Mouse (Mus musculus): ENCODE results near the gene Gdf15. TPM values are rescaled to one million over a fixed set of nuclear protein-coding genes. Genes with fewer than 3 reads are reported as not detected.

Gene Gdf15
- total RNA-seq, 2 experiments from 2014 or later = not detected

DNA sequence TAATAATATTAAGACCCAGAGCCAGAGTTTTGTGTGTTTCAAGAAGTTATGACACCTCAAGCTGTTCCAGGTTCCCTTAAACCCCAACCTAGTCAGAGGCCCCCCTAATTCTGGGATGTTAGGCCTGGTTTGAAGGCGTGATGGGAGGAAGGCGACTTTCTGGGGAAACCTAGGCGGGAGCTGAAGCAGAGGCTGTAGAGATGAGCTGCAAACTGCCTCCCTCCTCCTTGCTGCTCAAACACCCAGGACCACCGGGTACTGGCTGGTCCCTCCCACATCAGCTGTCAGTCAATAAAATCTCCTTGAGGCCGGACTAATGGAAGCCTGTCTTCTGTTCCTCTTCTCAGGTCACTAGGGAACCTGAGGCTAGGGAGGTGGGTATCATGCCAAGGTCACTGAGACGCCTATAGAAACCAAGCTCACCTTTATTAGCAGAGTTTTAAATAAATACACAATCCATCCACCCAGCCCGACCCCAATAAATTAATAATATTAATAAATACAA, 3.2 kb downstream of the Gdf15 start:
- no peak for DNase-seq

DNA sequence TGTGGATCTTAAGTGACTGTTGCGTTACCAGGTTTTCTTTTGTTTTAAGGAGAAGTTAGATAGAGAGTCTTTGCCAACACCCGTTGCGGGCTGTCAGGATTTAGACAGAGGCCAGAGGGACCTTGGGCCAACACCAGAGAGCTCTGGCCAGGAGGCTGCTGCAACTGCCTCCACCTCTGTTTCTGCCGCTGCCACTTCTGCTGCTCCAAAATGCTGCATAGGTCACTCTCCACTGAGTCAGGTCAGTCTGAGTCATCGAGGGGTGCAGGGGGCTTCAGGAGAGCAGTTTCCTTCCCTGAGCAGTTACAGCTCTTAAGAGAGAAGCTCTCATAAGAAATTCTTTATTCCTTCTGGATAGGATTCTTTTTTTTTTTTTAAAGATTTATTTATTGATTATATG, 5.2 kb downstream of the Gdf15 start:
- DNase-seq = no peak

DNA sequence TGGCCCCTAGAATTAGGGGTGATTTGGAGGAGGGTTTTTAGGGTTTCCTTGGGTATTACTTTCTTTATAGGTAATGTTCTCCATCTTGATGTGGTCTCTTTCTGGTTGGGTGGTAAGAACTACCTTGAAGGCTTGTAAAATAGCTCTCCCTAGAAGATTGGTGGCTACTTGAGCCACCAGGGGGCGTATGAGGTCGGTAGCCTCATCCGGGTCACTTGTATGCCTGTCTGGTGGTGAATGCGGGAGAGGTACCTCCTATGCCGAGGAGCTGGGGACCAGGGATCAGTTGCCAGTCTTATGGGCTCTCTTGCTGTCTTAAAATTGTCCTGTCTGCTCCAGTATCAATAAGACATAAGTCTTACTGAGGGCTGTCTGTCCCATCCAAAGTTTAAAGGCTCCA, 7.2 kb downstream of the Gdf15 start:
- DNase-seq = peak; percentile 72

DNA sequence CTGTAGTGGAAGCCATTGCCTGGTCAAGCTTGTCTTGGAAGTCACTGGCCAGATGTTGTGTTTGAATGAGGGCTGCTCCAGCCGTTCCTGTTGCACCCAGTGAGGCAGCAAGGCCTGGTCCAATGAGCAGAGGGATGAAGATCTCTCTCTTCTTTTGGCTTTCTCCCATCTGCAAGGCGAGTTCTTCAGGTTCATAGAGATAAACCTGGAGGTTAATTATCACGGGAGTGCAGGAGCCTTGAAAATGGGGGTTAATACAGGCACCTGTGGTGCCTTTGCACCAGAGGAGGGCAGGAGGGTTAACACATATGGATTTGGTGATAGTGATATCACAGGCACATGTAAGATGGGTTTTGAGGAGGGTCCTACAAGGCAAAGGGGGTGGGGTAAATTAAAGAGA, 10.0 kb downstream of the Gdf15 start:
- no peak for DNase-seq

DNA sequence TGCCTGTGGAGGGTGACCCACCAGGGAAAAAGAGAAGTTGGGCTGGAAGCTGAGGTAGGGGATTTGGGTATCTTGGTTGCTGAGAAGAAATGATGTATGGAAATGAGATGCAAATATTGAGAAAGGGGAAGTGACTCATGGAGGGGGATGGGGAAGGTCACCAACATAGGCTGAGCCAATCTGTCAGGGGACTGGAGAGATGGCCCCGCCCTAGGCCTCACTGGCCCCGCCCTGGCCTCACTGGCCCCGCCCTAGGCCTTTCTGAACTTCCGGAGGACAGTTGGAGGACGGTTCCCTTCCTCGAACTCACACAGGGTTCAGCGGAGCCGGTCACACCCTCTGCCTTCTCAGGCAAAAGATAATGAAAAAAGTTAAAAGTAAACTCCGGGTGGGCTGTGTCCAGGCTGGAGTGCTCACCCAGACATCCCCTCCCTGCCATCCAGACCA, 13.3 kb downstream of the Gdf15 start:
- no peak for DNase-seq

DNA sequence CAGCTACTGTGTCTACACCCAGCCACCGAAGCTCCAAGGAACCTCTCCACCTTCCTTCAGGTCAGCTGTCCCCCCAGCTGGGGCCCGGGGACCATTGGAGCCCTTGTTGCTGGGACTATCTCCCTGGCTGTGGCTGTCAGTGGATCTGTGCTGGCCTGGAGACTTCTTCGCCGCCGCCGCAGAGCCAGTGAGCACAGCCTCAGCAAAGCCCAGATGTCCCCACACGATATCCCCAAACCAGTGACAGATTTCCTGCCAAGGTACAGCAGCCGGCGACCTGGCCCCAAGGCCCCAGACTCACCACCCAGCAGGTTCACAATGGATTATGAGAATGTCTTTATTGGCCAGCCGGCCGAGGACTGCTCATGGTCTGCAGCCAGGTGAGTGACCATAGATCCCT, 14.3 kb downstream of the Gdf15 start:
- no peak for DNase-seq

DNA sequence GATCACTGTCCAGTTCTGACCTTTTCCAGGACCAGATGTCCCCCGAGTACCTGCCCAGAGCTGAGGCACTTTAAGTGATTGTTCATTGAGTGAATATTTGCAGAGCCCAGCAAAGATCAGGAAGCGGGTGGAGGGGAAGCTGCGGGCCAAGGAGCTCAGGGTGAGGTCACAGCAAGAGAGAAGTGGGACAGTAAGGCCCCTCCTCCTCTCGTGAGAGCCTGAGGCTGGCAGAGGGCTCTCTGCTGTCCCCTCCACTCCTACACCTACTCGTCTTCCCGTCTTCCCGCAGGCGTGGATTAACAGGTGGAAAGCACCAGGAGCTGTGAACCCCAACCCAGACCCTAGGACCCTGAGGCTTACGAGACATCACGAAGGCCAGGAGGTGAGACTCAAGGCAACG, 15.6 kb downstream of the Gdf15 start:
- DNase-seq = no peak

DNA sequence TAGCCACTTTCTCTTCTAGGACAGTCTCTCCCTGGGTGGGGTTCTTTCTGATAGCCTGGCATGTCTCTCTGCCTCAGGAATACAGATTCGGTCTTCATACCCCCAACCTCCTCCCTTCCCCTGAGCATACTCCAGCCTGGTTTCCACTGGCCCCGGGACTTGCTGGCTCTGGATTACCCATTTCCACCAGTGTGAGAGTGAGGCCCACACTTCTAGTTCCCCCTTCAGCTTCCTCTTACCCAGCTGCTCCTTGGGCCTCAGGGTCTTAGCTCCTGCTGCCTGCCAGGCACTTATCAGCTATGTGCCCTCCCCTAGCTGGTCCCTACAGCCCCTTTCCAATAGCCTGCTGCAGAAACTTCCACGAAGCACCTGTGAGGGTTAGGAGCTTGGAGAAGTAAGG, 16.4 kb downstream of the Gdf15 start, which contains the start of gene Lrrc25:
Gene Lrrc25, plus strand, starts transcription at position 262 of the 400 bp plus-strand sequence.
- DNase-seq = no peak

DNA sequence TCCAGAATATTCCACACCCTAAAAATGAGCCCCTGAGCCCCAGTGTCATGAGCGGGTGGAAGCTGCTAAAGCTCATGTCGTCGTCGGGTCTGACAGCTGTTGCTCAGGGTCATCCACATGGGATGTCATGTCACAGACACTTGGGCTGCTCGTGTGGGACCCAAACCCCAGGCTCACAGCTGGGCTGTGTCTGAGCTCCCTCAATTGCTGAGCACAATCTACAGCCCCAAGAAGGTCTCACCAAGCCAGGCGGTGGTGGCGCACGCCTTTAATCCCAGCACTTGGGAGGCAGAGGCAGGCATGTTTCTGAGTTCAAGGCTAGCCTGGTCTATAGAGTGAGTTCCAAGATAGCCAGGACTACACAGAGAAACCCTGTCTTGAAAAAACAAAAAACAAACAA, 17.0 kb downstream of the Gdf15 start:
- no peak for DNase-seq

DNA sequence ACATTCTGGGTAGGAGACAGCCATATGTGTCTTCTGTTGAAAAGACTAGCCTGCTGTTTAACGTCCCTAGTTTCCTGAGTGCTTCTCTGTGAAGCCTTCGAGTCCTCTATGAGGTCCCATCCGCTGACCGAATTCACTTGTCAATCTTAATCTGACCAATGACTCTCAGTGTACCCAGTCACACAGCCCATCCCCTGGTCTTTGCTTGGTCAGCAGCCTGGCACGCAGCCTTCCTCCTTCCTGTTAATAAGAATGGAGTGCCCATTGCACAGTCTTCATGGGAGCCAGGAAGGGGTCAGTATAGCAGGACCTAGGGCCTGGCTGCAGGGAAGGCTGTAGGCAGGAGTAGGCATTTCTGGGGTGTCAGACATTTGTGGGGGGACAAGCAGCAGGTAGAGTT, 17.8 kb downstream of the Gdf15 start:
- no peak for DNase-seq

DNA sequence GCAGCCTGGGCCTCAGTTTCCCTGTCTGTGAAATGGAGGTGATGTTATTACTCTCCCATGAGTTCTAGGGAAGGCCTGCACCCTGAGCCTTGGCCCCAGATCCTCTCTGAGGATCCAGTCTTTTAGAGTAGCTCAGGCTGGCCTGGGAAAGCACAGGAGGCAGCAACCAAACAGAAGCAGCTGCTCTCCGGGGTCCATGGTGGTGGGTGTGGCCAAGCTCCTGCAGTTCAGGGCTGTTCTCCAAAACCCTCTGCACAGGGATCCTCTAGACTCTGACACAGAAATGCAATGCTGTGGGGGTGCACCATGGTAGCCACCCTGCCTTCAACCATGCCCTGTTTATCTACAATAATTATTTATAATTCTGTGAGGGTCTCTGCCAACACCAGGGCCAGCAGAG, 18.5 kb downstream of the Gdf15 start:
- no peak for DNase-seq

DNA sequence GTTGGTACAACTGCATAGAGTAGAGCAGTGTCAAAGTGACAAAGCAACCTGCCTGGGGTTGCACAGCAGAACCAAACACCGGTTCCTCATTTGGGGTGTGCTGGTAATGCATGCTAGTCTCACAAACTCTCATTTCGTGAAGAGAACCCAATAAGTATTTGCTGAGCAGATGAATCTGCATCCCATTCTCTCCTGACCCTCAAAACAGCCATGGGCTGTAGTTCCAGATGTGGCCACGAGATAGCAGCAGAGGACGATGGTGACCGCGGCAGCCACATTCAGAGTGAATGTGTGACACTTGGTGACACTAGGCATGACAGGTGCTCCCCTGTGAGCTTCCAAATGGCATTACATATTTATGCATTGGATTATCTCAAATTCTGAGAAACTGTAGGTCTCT, 20.4 kb downstream of the Gdf15 start:
- peak; percentile 87 for DNase-seq

DNA sequence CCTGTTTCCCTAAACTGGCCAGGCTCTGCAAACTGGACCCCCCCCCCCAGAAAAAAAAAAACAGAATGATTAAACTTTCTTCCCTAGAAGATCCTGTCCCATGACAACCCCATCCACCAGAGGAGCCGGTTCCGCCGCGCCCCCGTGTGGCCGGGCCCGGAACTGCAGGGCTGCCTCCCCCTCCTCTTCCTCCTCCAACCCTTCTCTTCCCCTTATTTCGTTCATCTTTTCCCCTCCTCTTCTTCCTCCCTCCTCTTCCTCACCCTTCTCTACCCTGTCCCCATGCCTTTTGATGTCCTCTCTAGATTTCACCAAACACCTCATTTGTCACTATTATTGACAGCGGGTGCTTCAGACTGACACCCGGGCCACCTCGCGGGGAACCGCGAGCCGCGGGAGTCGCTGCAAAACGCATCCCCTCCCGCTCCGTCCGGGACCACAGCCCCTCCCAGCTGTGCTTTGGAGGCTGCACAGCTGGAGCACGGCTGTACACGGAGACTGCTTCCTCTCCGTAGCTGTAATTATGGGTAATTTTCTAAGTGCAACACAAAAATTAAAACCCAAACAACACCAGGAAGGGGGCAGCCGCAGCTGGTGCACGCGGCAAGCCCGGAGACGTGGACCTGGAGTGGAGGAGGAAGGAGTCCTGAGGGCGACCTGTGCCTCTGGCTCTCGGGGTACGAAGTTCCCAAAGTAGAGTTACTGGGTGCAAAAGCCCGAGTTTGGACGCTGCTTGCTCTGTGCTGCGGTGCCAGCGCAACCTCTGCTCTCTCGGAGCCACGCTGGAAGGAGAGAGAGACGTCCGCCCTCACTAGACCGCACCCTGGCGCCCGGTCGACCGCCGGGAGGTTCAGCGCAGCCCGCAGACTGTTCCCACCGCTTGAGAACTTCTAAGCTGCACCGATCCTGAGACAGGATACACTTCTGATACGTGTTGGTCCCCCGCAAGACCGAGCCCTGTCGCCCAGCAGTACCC, 21.2 kb downstream of the Gdf15 start:
- peak; percentile 94 for DNase-seq

DNA sequence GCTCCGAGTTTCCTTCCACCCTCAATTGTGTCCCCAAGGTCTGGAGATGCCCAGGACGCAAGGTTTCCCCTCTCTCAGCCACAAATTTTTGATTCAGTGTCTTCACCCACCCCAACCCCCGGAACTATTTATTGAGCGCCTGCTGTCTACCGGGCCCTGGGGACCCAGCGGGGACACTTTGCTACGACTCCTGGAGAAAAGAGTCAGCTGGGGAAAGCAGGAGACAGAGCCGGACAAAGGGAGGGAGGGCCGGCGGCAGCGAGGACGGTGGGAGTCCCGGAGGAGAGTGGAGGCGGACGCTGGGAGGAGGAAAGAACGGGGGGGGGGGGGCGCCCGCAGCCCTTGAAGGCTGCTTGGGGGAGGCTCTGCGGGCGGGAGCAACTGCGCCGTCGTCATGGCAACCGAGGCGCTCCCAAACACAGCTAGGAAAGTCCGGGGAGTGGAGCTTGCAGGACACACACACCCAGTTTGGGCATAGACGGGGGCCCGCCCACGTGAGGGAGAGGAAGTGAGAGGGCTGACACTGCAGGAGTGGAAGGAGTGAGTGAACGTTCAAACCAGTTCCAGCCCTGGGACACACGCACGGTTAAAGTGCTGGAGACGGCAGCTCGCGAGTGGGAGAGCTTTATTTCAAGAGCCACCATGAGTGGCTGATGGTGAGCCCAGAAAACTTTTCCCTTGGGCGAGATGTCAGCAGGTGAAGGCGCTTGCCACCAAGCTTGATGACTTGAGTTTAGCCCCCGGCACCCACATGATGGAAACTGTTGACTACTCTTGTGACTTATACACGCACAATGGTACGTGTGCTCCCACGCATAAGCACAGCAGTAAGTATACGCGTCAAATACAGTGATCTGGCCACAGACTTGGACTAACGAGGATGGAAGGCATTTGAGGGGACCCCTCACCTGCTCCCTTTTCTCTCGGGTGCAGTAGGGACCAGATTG, 22.1 kb downstream of the Gdf15 start:
- DNase-seq = peak; percentile 87

DNA sequence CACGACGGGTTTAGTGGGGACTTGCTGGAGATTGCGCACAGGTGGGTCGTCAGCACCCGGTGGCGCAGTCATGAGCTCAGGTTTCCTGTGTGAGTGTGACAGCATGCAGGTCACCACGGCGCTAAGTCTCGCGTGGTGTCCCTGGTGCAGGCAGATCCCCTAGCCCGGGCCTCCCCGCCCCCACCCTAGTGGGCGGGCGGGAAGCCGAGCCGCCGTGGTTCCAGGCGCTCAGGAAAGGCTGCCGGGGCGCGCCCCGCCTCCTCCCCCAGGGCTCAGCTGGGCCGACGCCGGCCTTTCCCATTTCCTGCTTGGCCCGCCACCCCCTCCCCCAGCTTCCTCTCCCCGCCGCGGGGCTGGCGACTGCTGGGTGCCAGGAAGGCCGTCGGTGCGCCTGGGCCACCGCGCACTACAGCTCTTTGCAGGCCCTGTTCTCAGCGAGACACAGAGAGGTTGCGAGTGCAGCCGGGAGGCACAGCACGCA, 22.8 kb downstream of the Gdf15 start:
- DNase-seq = peak; percentile 88

DNA sequence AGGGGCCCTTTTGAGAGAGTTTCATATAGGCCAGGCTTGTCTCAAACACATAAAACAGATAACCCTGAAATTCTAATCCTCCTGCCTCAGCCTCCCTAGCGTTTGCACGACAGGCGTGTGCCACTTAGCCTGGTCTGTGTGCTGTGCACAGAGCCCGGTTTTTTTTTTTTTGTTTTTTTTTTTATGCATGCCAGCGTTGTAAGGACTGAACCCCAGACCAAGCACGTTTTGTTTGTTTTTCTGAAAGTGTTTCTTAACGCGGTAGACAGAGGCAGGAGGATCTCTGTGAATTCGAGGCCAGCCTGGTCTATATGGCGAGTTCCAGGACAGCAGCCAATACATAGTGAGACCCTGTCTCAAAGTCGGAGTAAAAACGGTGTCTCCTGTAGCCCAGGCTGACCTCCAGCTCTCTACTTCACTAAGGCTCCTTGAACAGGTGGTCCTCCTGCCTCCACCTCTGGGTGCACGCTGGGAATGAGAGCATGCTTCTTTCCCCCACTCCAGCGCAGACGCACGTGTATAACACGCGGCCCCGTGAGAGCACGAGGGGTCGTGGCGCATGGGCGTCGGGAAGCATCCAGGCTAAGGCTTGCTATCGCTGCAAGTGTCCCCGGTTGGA, 23.4 kb downstream of the Gdf15 start, which contains the start of gene Ssbp4:
Gene Ssbp4, minus strand, starts transcription at position 124 of the 619 bp plus-strand sequence.
- DNase-seq = no peak

DNA sequence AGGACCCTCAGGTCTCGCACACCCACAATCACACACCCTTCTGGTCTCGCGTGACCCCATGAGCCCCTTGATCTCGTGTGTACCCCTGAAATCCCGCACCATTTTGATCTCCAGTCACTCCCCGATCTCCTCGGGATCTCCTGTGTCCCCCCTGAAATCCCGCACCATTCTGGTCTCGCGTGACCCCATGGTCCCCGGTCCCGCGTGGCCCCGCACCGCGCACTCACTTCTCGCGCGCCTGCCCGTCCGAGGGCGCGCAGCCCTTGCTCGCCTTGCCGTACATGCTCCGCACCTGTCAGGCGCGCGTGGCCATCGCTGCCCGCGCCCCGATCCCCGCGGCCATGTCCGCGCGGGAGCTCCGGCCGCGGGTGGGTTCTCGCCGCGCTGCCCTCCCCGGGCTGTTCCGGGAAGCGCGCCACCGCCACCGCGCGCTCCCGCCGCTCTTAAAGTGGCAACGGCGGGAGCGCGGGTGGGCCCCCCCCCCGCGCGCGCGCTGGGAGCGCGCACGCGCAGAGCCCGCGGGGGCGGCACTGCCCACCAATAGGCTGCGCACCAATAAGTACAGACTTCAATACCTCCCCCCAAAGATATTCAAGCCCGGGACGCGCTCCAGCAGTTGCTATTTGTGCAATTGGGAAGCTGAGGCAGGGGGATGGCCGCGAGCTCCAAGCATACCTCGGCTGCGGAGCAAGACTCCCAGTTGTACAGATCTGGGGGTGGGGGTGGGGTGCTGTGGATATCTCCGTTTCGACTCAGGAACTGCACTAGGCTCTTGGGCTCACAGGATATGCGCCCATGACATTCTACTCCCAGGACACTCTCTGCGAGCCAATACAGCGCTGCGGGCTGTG, 24.1 kb downstream of the Gdf15 start:
- no peak for DNase-seq

DNA sequence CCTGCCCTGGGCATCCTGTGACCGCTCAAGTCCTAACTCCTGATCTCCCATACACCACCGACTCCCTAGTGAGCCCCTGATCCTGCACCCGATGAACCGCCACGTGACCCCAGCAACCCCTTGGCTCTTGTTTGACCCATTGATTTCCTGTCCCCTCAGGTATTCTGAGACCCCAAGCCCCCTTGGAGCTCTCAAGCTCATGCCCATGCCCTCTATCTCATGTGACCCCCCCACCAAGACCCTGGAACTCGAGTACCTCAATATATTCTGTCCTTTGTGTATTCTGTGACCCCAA, 24.7 kb downstream of the Gdf15 start:
- no peak for DNase-seq

DNA sequence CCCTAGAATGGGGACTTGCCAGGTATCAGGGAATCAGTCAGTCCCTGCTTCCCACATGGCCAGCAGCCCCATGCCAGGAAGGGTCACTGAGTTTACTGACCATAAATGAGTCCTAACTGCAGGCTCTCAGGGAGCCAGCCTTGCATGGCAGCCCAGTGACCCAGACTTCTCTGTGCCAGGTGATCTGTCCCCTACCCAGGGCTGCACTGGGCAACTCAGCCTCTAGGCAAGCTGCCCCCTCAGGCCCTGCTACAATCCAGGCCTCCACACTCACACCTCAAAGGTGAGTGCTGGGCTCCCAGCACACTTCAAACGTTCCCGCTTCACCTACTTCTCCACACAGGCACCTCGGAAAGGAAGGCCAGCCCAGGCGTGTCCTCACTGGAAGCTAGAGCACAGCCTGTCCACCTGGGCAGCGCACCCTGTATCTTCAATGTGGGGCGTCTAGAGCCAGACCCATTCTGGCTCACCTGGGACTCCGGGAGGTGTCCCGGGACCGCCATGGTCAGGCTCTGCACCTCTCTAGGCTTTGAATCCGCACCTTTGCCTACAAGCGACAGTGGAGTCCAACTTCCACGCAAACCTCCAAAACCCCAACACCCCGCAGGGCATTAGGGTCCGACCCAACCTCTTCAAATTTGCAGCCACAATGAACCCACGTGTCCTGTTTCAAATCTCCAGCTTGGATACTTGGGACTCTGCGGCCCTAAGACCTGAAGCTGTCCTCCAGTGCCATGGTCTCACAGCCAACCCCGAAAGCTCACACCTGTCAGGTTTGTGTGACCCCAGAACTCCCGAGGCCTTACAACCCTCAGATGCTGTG, 25.3 kb downstream of the Gdf15 start:
- DNase-seq = no peak

All from gastrocnemius, postnatal 10 days (tissue).